ENCODE assay signal across 8 mouse cellular contexts in genomic region chr8:72547802-72548643, GRCm38 (mm10). TPM values are rescaled to one million over a fixed set of nuclear protein-coding genes. Genes with fewer than 3 reads are reported as not detected.
A peak's percentile ranks its signal among the peaks of the same experiment; 100 is the strongest.
DNase-seq lines count a peak whose midpoint lies in the region; ATAC-seq and TF ChIP-seq lines count a peak whose summit lies in the region.

Med26 (minus strand) TSS chr8:72548270.

- peak; percentile 99 for DNase-seq in CD4-positive helper T cell, adult 2 months (ENCODE audit: low read depth, low spot score)
- peak; percentile 96 for DNase-seq in brain, embryonic 18.5 days (ENCODE audit: low read depth, low spot score)
- DNase-seq in kidney, postnatal 0 days (ENCODE audit: low spot score): peak; percentile 99
- peak; percentile 97 for DNase-seq in liver, embryonic 11.5 days (ENCODE audit: low spot score)
- DNase-seq in naive thymus-derived CD4-positive, alpha-beta T cell, adult 2 months (ENCODE audit: low read depth): peak; percentile 98

- H3K9me3 ChIP-seq in heart, embryonic 12.5 days (replicated peaks): no peaks in the 10 kb centered on the region
- H3K9me3 ChIP-seq in kidney, postnatal 0 days (replicated peaks; ENCODE audit: low read length): no peaks in the 10 kb centered on the region
- H3K9me3 ChIP-seq in liver, embryonic 11.5 days (ENCODE audit: control insufficient read depth, low read length): no peaks in the 10 kb centered on the region
- no peaks in the 10 kb centered on the region for H3K9me3 ChIP-seq in stomach, embryonic 14.5 days (ENCODE audit: control insufficient read depth, low read depth, low read length)

- TF ChIP-seq CTCF in kidney, postnatal 0 days (IDR thresholded peaks at IDR 0.05; ENCODE audit: low read depth): peak; percentile 33

- H3K36me3 ChIP-seq in heart, embryonic 12.5 days: peaks cover 28% of the 10 kb centered on the region
- no peaks in the 10 kb centered on the region for H3K36me3 ChIP-seq in kidney, postnatal 0 days (ENCODE audit: insufficient read depth, low read length)
- peaks cover 10% of the 10 kb centered on the region for H3K36me3 ChIP-seq in liver, embryonic 11.5 days (ENCODE audit: control insufficient read depth, insufficient read depth, low read length)
- H3K36me3 ChIP-seq in stomach, embryonic 14.5 days (ENCODE audit: control insufficient read depth, insufficient read depth, low read length): no peaks in the 10 kb centered on the region; the same call in 1 of the 2 replicates

- H3K4me3 ChIP-seq in heart, embryonic 12.5 days: peak within 1 kb of the TSS; percentile 87
- H3K4me3 ChIP-seq in kidney, postnatal 0 days (replicated peaks; ENCODE audit: low read depth, low read length): peak within 1 kb of the TSS; percentile 96
- peak within 1 kb of the TSS; percentile 90 for H3K4me3 ChIP-seq in liver, embryonic 11.5 days (ENCODE audit: low read depth, low read length)
- peak within 1 kb of the TSS; percentile 98 for H3K4me3 ChIP-seq in stomach, embryonic 14.5 days (ENCODE audit: low read depth, low read length)

- H3K27me3 ChIP-seq in heart, embryonic 12.5 days (replicated peaks): no peaks in the 10 kb centered on the region
- no peaks in the 10 kb centered on the region for H3K27me3 ChIP-seq in kidney, postnatal 0 days (ENCODE audit: insufficient read depth, low read length)
- H3K27me3 ChIP-seq in liver, embryonic 11.5 days (replicated peaks; ENCODE audit: control insufficient read depth, insufficient read depth, low read length): no peaks in the 10 kb centered on the region
- no peaks in the 10 kb centered on the region for H3K27me3 ChIP-seq in stomach, embryonic 14.5 days (ENCODE audit: control insufficient read depth, insufficient read depth, low read length)

- H3K27ac ChIP-seq in heart, embryonic 12.5 days (ENCODE audit: poor library complexity, severe bottlenecking): peak within 1 kb of the TSS; percentile 97
- H3K27ac ChIP-seq in kidney, postnatal 0 days: peak within 1 kb of the TSS; percentile 95
- peak within 1 kb of the TSS; percentile 90 for H3K27ac ChIP-seq in liver, embryonic 11.5 days (ENCODE audit: low read depth, low read length)
- peak within 1 kb of the TSS; percentile 95 for H3K27ac ChIP-seq in stomach, embryonic 14.5 days (ENCODE audit: low read length)

- peak within 1 kb of the TSS; percentile 99 for H3K9ac ChIP-seq in heart, embryonic 12.5 days
- H3K9ac ChIP-seq in kidney, postnatal 0 days (ENCODE audit: low read depth, low read length): peak within 1 kb of the TSS; percentile 99
- peak within 1 kb of the TSS; percentile 93 for H3K9ac ChIP-seq in liver, embryonic 11.5 days (ENCODE audit: low read depth, low read length)
- peak within 1 kb of the TSS; percentile 98 for H3K9ac ChIP-seq in stomach, embryonic 14.5 days (replicated peaks; ENCODE audit: low read depth, low read length)

- H3K4me2 ChIP-seq in heart, embryonic 12.5 days: peak within 1 kb of the TSS; percentile 99
- H3K4me2 ChIP-seq in kidney, postnatal 0 days (ENCODE audit: low read length): peak within 1 kb of the TSS; percentile 93
- peak within 1 kb of the TSS; percentile 89 for H3K4me2 ChIP-seq in liver, embryonic 11.5 days
- H3K4me2 ChIP-seq in stomach, embryonic 14.5 days (replicated peaks; ENCODE audit: low read depth, low read length): peak within 1 kb of the TSS; percentile 74

- peaks cover 31% of the 10 kb centered on the region for H3K4me1 ChIP-seq in heart, embryonic 12.5 days (replicated peaks)
- H3K4me1 ChIP-seq in kidney, postnatal 0 days (replicated peaks; ENCODE audit: insufficient read depth, low read length): peaks cover 6% of the 10 kb centered on the region; the same call in 1 of the 2 replicates
- H3K4me1 ChIP-seq in liver, embryonic 11.5 days (replicated peaks; ENCODE audit: control insufficient read depth, insufficient read depth, low read length): peaks cover 21% of the 10 kb centered on the region
- H3K4me1 ChIP-seq in stomach, embryonic 14.5 days (ENCODE audit: control insufficient read depth, insufficient read depth, low read length): peaks cover 17% of the 10 kb centered on the region

- ATAC-seq in erythroid progenitor cell, adult 5-6 weeks (replicated peaks; ENCODE audit: low FRiP score, poor library complexity, severe bottlenecking): peak; percentile 94
- ATAC-seq in heart, embryonic 12.5 days (ENCODE audit: insufficient number of reproducible peaks, low FRiP score): peak; percentile 96
- peak; percentile 96 for ATAC-seq in kidney, postnatal 0 days (replicated peaks; ENCODE audit: low FRiP score, low read depth)
- ATAC-seq in liver, embryonic 11.5 days (replicated peaks; ENCODE audit: low FRiP score): peak; percentile 96
- ATAC-seq in stomach, embryonic 14.5 days (ENCODE audit: insufficient number of reproducible peaks, insufficient read depth, low FRiP score, low read depth): peak; percentile 96

- WGBS in heart, embryonic 12.5 days: 0% methylated on average over 91 of the region's 92 CpGs
- WGBS in kidney, postnatal 0 days: under 1% methylated on average over 77 of the region's 92 CpGs
- WGBS in liver, embryonic 11.5 days: under 1% methylated on average over 91 of the region's 92 CpGs
- under 1% methylated on average over 89 of the region's 92 CpGs for WGBS in stomach, embryonic 14.5 days

RNA-seq across cellular contexts. Expression of gene Med26, which starts in this region (rescaled TPM):
- total RNA-seq in erythroid progenitor cell, adult 5-6 weeks (2015; ENCODE audit: low replicate concordance): 5.4 and 6.8 TPM in 2 replicates
- 7.3 and 8.7 TPM in 2 replicates for total RNA-seq in erythroid progenitor cell, adult 5-6 weeks (2017; ENCODE audit: low replicate concordance)
- polyA plus RNA-seq in heart, embryonic 12.5 days (2016; fragmentation: Nextera tagmentation; extraction: Ambion mirVana): 10.6 and 11.7 TPM in 2 replicates
- polyA plus RNA-seq in kidney, postnatal 0 days (2015; fragmentation: Nextera tagmentation; extraction: Ambion mirVana): 11.9 and 12.2 TPM in 2 replicates
- 16.4 and 17.7 TPM in 2 replicates for polyA plus RNA-seq in liver, embryonic 11.5 days (2014; fragmentation: Nextera tagmentation; extraction: Ambion mirVana)
- 10.8 and 13.3 TPM in 2 replicates for polyA plus RNA-seq in stomach, embryonic 14.5 days (2014; fragmentation: Nextera tagmentation; extraction: Ambion mirVana)

Comparison
In these comparisons a context has a peak if more than half of its experiments do, and no peak if none do; other contexts are left out.
1. Peak in every context shown above with its lines: DNase-seq, ATAC-seq, H3K4me3 ChIP-seq and H3K27ac ChIP-seq.